Mouse (Mus musculus) kidney, adult 2 months (tissue): Measurements from ENCODE around the gene Gzmd. TPM values are rescaled to one million over a fixed set of nuclear protein-coding genes. Genes with fewer than 3 reads are reported as not detected.
"Not testable (repeated sequence)": the region's sequence is repeated elsewhere in the genome, so short reads cannot be mapped to it uniquely, and the experiment has no call there.

Experiments
- DNase-seq: peaks from one replicate; pipeline ENCODE4 v3.0.0; 2021
- H3K27ac ChIP-seq: fragments of 200-500 bp; 2 replicates; pipeline ENCODE4 v1.5.1; 2012; ENCODE audit warnings: low read depth, low read length, control low read depth, inconsistent platforms; ENCODE audit not compliant: insufficient read depth
- H3K27me3 ChIP-seq: fragments of 200-500 bp; replicated peaks from 2 replicates; pipeline ENCODE4 v1.6.1; 2012; ENCODE audit warnings: mild to moderate bottlenecking, moderate library complexity, low read length, inconsistent platforms; ENCODE audit not compliant: control insufficient read depth, insufficient read depth
- H3K36me3 ChIP-seq: fragments of 200-500 bp; 2 replicates; pipeline ENCODE4 v1.6.1; 2012; ENCODE audit warnings: mild to moderate bottlenecking, moderate library complexity, low read length, inconsistent platforms; ENCODE audit not compliant: control insufficient read depth, insufficient read depth
- H3K4me1 ChIP-seq: fragments of 200-500 bp; 2 replicates; pipeline ENCODE4 v1.6.1; 2011; ENCODE audit warnings: low read length; ENCODE audit not compliant: control insufficient read depth, insufficient read depth
- H3K4me3 ChIP-seq: fragments of 200-500 bp; 2 replicates; pipeline ENCODE4 v1.5.1; 2011; ENCODE audit warnings: mild to moderate bottlenecking, low read depth, low read length, control low read depth; ENCODE audit not compliant: insufficient read depth
- CTCF ChIP-seq: fragments of 200-500 bp; conservative IDR thresholded peaks from 2 replicates; pipeline ENCODE4 v1.5.1; 2011; ENCODE audit warnings: low read depth, mild to moderate bottlenecking, control low read depth, low read length, moderate library complexity, mixed read lengths; ENCODE audit not compliant: insufficient read depth, insufficient read length
- POLR2A ChIP-seq: fragments of 200-500 bp; IDR thresholded peaks from one replicate; pipeline ENCODE4 v1.6.1; 2011; ENCODE audit warnings: low read depth, low read length, control low read depth
- WGBS: fragments of 180-500 bp; shearing (Covaris S2); methylation state at CpG from one replicate; pipeline ENCODE4 v1.1.7; 2018; 5-methylcytosine and 5-hydroxymethylcytosine counted together
- polyA plus RNA-seq: library from polyadenylated mRNA; depleted of rRNA; stranded (reverse); fragments of >200 nt; gene quantifications from 2 replicates; pipeline ENCODE4 v1.2.3, GENCODE M21; 2012; rRNA removed

The Gzmd gene
- polyA plus RNA-seq = not detected in 2 replicates

- not testable (repeated sequence) for H3K4me1 ChIP-seq, H3K4me3 ChIP-seq, H3K27me3 ChIP-seq, H3K36me3 ChIP-seq, H3K27ac ChIP-seq, DNase-seq
- 65% methylated on average over 2 of the region's 2 CpGs for WGBS
Measured at GRCm38 (mm10) chr14:56132508-56132907, at the start of gene Gzmd. Gene Gzmd, minus strand, starts transcription at chr14:56132608.

- not testable (repeated sequence) for H3K4me3 ChIP-seq, H3K36me3 ChIP-seq, H3K27ac ChIP-seq, H3K27me3 ChIP-seq, H3K4me1 ChIP-seq
- WGBS = 9% methylated on average over 8 of the region's 8 CpGs
- peak; percentile 25 for DNase-seq
- TF ChIP-seq CTCF = peak; percentile 57
Measured at GRCm38 (mm10) chr14:56177651-56178050, 45.2 kb upstream of the Gzmd start.

- Histone ChIP-seq H3K4me3 (no peak within 1 kb of the TSS), H3K27me3 (no peaks in the 10 kb centered on the region), H3K4me1 (no peaks in the 10 kb centered on the region), H3K27ac (no peak within 1 kb of the TSS), H3K36me3 (no peaks in the 10 kb centered on the region)
- 90% methylated on average over 5 of the region's 5 CpGs for WGBS
- DNase-seq = no peak
- TF ChIP-seq CTCF = no peak
- TF ChIP-seq POLR2A = no peak
Measured at GRCm38 (mm10) chr14:56174499-56174898, 42.1 kb upstream of the Gzmd start, which contains the start of gene Gzmn. Gene Gzmn, minus strand, starts transcription at chr14:56174599.

- Histone ChIP-seq H3K4me3 (no peak overlapping the region), H3K27me3 (no peaks in the 10 kb centered on the region), H3K27ac (no peak overlapping the region), H3K36me3 (no peaks in the 10 kb centered on the region), H3K4me1 (no peaks in the 10 kb centered on the region)
- no peak for DNase-seq
- 95% methylated on average over 6 of the region's 6 CpGs for WGBS
- TF ChIP-seq POLR2A (no peak), CTCF (no peak)
Measured at GRCm38 (mm10) chr14:56173396-56173795, 41.0 kb upstream of the Gzmd start.

GRCm38 (mm10) chr14:56172744-56173143 is 40.3 kb upstream of the Gzmd start:
- no peaks in the 10 kb centered on the region for H3K36me3 ChIP-seq
- no peak overlapping the region for H3K27ac ChIP-seq
- no peaks in the 10 kb centered on the region for H3K27me3 ChIP-seq
- no peaks in the 10 kb centered on the region for H3K4me1 ChIP-seq
- H3K4me3 ChIP-seq = no peak overlapping the region
- TF ChIP-seq CTCF = no peak
- no peak for TF ChIP-seq POLR2A
- no peak for DNase-seq
- WGBS = 95% methylated on average over 5 of the region's 5 CpGs

GRCm38 (mm10) chr14:56168009-56168408 is 35.6 kb upstream of the Gzmd start:
- H3K27me3 ChIP-seq = no peaks in the 10 kb centered on the region
- TF ChIP-seq CTCF (no peak), POLR2A (no peak)
- no peak overlapping the region for H3K27ac ChIP-seq
- H3K36me3 ChIP-seq = no peaks in the 10 kb centered on the region
- H3K4me3 ChIP-seq = no peak overlapping the region
- WGBS = 69% methylated on average over 6 of the region's 6 CpGs
- H3K4me1 ChIP-seq = no peaks in the 10 kb centered on the region
- DNase-seq = no peak

- H3K4me1 ChIP-seq = no peaks in the 10 kb centered on the region
- WGBS = 87% methylated on average over 2 of the region's 2 CpGs
Measured at GRCm38 (mm10) chr14:56162109-56162508, 29.7 kb upstream of the Gzmd start.

GRCm38 (mm10) chr14:56159479-56159878 is 27.1 kb upstream of the Gzmd start, which contains the start of gene Gzmg:
Gene Gzmg, minus strand, starts transcription at chr14:56159579.
- not testable (repeated sequence) for H3K27me3 ChIP-seq, H3K4me3 ChIP-seq, H3K27ac ChIP-seq, DNase-seq, H3K36me3 ChIP-seq, H3K4me1 ChIP-seq
- 87% methylated on average over 2 of the region's 2 CpGs for WGBS

More at GRCm38 (mm10) chr14:56162109-56162508, 29.7 kb upstream of the Gzmd start:
- H3K27ac ChIP-seq = no peak overlapping the region
- no peaks in the 10 kb centered on the region for H3K36me3 ChIP-seq
- TF ChIP-seq CTCF (no peak), POLR2A (no peak)
- H3K27me3 ChIP-seq = no peaks in the 10 kb centered on the region
- no peak overlapping the region for H3K4me3 ChIP-seq
- DNase-seq = no peak
